Mouse (Mus musculus) bone marrow macrophage, adult 2 months (primary cell): ENCODE measurements around the gene Emp1.

Experiments used
- CTCF ChIP-seq: IDR thresholded peaks from 2 replicates; pipeline ENCODE4 v1.5.1; 2012; ENCODE audit warnings: low read depth, mild to moderate bottlenecking, low read length, moderate library complexity
- POLR2A ChIP-seq: IDR thresholded peaks from 2 replicates; pipeline ENCODE4 v1.6.1; 2012; ENCODE audit warnings: mild to moderate bottlenecking, low read depth, low read length, borderline replicate concordance

DNA sequence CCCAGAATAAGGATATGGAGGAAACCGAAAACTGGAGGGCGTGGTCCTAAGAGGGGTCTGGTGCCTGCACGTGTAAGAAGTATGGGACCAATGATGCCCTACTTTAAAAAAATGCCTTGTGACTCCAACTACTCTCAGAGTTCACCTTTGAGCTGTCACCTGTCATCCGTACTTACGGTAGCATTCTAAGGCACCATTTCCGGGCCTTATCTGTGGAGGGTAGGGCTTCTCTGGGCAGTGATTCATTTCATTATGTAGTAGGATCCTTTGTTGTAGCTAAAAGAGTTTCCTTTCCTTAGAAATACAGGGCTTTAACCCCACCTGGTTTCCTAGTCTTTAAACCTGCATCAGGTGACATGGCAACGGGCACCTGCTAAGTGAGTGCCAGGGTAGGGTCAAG lies 35.5 kb upstream of the Emp1 start:
- TF ChIP-seq CTCF (no peak), POLR2A (no peak)
